Mouse (Mus musculus) limb, embryonic 14.5 days (tissue): ENCODE data around the gene 6430628N08Rik. TPM values are rescaled to one million over a fixed set of nuclear protein-coding genes. Genes with fewer than 3 reads are reported as not detected.

Experiments used
- ATAC-seq: fragments of 200-750 bp; cut with Nextera tagmentation; 2 replicates; pipeline ENCODE4 v1.8.0; 2017; ENCODE audit warnings: low read depth, moderate number of reproducible peaks, moderate TSS enrichment; ENCODE audit not compliant: low FRiP score
- DNase-seq: peaks from one replicate; pipeline ENCODE4 v3.0.0-alpha.2; 2015; ENCODE audit warnings: low spot score
- H3K27ac ChIP-seq: fragments of 300-500 bp; sonication (generic); replicated peaks from 2 replicates; pipeline ENCODE4 v1.5.1; 2014; ENCODE audit warnings: low read depth, mild to moderate bottlenecking, low read length, moderate library complexity, mixed read lengths
- H3K27me3 ChIP-seq: fragments of 300-500 bp; sonication (generic); 2 replicates; pipeline ENCODE4 v1.6.1; 2014; ENCODE audit warnings: low read length, mixed read lengths; ENCODE audit not compliant: control insufficient read depth, insufficient read depth
- H3K36me3 ChIP-seq: fragments of 300-500 bp; sonication (generic); 2 replicates; pipeline ENCODE4 v1.6.1; 2014; ENCODE audit warnings: mild to moderate bottlenecking, low read length, moderate library complexity, mixed read lengths; ENCODE audit not compliant: control insufficient read depth, insufficient read depth
- H3K4me1 ChIP-seq: fragments of 300-500 bp; sonication (generic); 2 replicates; pipeline ENCODE4 v1.6.1; 2014; ENCODE audit warnings: antibody characterized with exemption, low read length, mixed read lengths; ENCODE audit not compliant: control insufficient read depth, insufficient read depth
- H3K4me2 ChIP-seq: fragments of 300-500 bp; sonication (generic); replicated peaks from 2 replicates; pipeline ENCODE4 v1.6.1; 2014; ENCODE audit warnings: low read depth, mild to moderate bottlenecking, low read length, moderate library complexity; ENCODE audit not compliant: severe bottlenecking
- H3K4me3 ChIP-seq: fragments of 300-500 bp; sonication (generic); replicated peaks from 2 replicates; pipeline ENCODE4 v1.5.1; 2014; ENCODE audit warnings: low read length
- H3K9ac ChIP-seq: fragments of 300-500 bp; sonication (generic); 2 replicates; pipeline ENCODE4 v1.6.1; 2014; ENCODE audit warnings: mild to moderate bottlenecking, low read depth, low read length, moderate library complexity; ENCODE audit not compliant: severe bottlenecking
- H3K9me3 ChIP-seq: fragments of 300-500 bp; sonication (generic); 2 replicates; pipeline ENCODE4 v1.6.1; 2016; ENCODE audit warnings: low read length; ENCODE audit not compliant: control insufficient read depth
- POLR2A ChIP-seq: fragments of 200-500 bp; IDR thresholded peaks from 2 replicates; pipeline ENCODE4 v1.8.0; 2012; ENCODE audit warnings: inconsistent platforms, mild to moderate bottlenecking, moderate library complexity, borderline replicate concordance; ENCODE audit not compliant: insufficient read depth, insufficient read length; ENCODE audit errors: extremely low read depth
- WGBS: fragments of 180-500 bp; shearing (Covaris S2); extraction: QIAGEN DNeasy Blood & Tissue Kit; methylation state at CpG from one replicate; pipeline ENCODE4 v1.1.7; 2014; 5-methylcytosine and 5-hydroxymethylcytosine counted together
- polyA plus RNA-seq, 2 experiments: library from polyadenylated mRNA; depleted of rRNA in 1 of 2; stranded (reverse) in 1 of 2; unstranded in 1 of 2; fragments of >200 nt; fragmentation: Nextera tagmentation in 1 of 2; extraction: Ambion mirVana in 1 of 2; gene quantifications; 2 replicates each; pipeline versions ENCODE4 v1.2.1 to v1.2.3; 2012 to 2014

The 6430628N08Rik gene
- polyA plus RNA-seq, 2 experiments: not detected

GRCm38 (mm10) chr4:115869512-115870210 is 20.8 kb upstream of the 6430628N08Rik start:
- TF ChIP-seq POLR2A: no peak
- Histone ChIP-seq H3K36me3 (peaks cover 23% of the 10 kb centered on the region), H3K27me3 (no peaks in the 10 kb centered on the region), H3K4me3 (no peak overlapping the region), H3K9ac (no peak overlapping the region), H3K4me1 (peaks cover 7% of the 10 kb centered on the region; the same call in 1 of the 2 replicates), H3K27ac (no peak overlapping the region), H3K4me2 (no peak overlapping the region), H3K9me3 (no peaks in the 10 kb centered on the region)
- WGBS: 24% methylated on average over 16 of the region's 16 CpGs
- DNase-seq (no peak), ATAC-seq (no peak)

DNA sequence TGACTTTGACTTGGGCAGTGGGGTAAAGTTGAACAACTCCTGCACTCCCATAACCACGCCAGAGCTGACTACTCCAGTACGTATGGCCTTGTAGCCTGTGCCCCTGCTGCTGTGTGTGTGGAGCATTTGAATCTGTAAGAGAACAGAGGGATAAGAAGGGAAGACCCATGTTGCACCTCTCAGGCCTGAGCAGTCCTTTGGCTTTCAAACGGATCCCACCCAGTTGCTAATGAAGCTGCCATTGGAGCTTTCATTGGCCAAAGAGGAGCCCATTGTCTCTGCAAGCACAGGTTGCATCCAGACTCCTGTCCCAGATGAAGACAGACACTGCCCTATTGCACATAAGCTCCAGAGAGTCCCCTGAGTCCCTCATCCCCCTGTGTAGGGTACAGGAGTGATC is 17.2 kb upstream of the 6430628N08Rik start:
- Histone ChIP-seq H3K27me3 (no peaks in the 10 kb centered on the region), H3K4me1 (peaks cover 7% of the 10 kb centered on the region; the same call in 1 of the 2 replicates), H3K36me3 (peaks cover 35% of the 10 kb centered on the region), H3K4me2 (no peak overlapping the region), H3K27ac (no peak overlapping the region), H3K9ac (no peak overlapping the region), H3K4me3 (no peak overlapping the region), H3K9me3 (no peaks in the 10 kb centered on the region)
- ATAC-seq: no peak
- DNase-seq: no peak
- TF ChIP-seq POLR2A: no peak
- WGBS: 88% methylated on average over 3 of the region's 3 CpGs

GRCm38 (mm10) chr4:115878216-115878678 is 12.2 kb upstream of the 6430628N08Rik start:
- Histone ChIP-seq H3K4me2 (no peak overlapping the region), H3K27ac (no peak overlapping the region), H3K9ac (no peak overlapping the region), H3K9me3 (no peaks in the 10 kb centered on the region), H3K27me3 (no peaks in the 10 kb centered on the region), H3K4me1 (no peaks in the 10 kb centered on the region), H3K4me3 (no peak overlapping the region), H3K36me3 (peaks cover 31% of the 10 kb centered on the region)
- no peak for ATAC-seq
- 11% methylated on average over 11 of the region's 11 CpGs for WGBS
- no peak for DNase-seq
- no peak for TF ChIP-seq POLR2A

DNA sequence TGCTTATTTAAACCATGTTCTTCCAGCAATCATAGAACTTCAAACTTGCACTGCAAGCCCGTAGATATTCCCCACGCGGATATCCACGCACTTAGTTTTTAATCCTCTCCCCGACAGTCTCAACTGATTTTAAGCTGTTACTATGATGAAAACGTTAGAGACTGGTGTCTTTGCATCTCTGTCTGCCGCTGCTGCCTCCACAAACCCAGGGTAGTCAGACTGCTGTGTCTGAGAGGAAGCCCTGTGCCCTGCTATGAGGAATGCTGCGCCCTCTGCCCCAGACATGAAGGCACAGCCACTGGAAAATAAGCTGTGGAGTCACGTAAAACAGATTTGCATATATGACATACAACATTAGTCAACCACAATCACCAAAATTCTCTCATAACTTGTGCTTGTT is 11.6 kb upstream of the 6430628N08Rik start:
- Histone ChIP-seq H3K4me2 (no peak overlapping the region), H3K36me3 (peaks cover 27% of the 10 kb centered on the region), H3K9ac (no peak overlapping the region), H3K4me1 (no peaks in the 10 kb centered on the region), H3K27me3 (no peaks in the 10 kb centered on the region), H3K9me3 (no peaks in the 10 kb centered on the region), H3K27ac (no peak overlapping the region), H3K4me3 (no peak overlapping the region)
- 51% methylated on average over 9 of the region's 9 CpGs for WGBS
- ATAC-seq (no peak), DNase-seq (no peak)
- TF ChIP-seq POLR2A: no peak

DNA sequence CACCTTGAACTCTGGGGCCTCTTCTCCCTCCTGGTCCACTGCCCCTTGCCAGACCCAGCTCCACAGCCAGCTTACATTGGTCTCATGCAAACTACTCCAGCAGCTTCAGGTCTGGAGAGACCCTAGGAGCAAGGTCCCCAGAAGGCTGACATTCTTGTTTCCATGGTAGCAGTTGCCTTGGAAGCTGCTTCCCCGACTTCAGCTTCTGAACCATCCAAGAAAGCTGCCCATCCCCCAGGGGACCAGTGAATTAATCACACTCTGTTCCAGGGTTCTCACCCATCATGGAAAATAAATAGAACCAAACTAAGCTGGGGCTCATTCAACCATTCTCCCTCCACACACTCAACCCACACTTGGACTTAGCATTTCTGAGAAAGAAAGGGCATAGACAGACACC is 9.3 kb upstream of the 6430628N08Rik start:
- no peak for DNase-seq
- Histone ChIP-seq H3K9ac (no peak overlapping the region), H3K27me3 (no peaks in the 10 kb centered on the region), H3K36me3 (peaks cover 4% of the 10 kb centered on the region), H3K4me3 (no peak overlapping the region), H3K9me3 (no peaks in the 10 kb centered on the region), H3K4me1 (no peaks in the 10 kb centered on the region), H3K27ac (no peak overlapping the region), H3K4me2 (no peak overlapping the region)
- no peak for TF ChIP-seq POLR2A
- 0% methylated on average over 1 of the region's 1 CpGs for WGBS
- no peak for ATAC-seq

GRCm38 (mm10) chr4:115882195-115882594 is 8.3 kb upstream of the 6430628N08Rik start:
- Histone ChIP-seq H3K4me2 (no peak overlapping the region), H3K27me3 (no peaks in the 10 kb centered on the region), H3K36me3 (no peaks in the 10 kb centered on the region), H3K27ac (no peak overlapping the region), H3K9ac (no peak overlapping the region), H3K9me3 (no peaks in the 10 kb centered on the region), H3K4me3 (no peak overlapping the region), H3K4me1 (no peaks in the 10 kb centered on the region)
- WGBS: 53% methylated on average over 4 of the region's 4 CpGs
- no peak for ATAC-seq
- DNase-seq: no peak
- TF ChIP-seq POLR2A: no peak
